Mouse (Mus musculus) heart, postnatal 0 days (tissue): ENCODE data around the gene Rsph3a.

Source experiments
- CTCF ChIP-seq: IDR thresholded peaks from 2 replicates; pipeline ENCODE4 v1.5.1; 2016; ENCODE audit warnings: antibody characterized with exemption, control low read depth, low read depth
- EP300 ChIP-seq: IDR thresholded peaks from 2 replicates; pipeline ENCODE4 v1.6.1; 2016; ENCODE audit warnings: antibody characterized with exemption, low read depth

DNA sequence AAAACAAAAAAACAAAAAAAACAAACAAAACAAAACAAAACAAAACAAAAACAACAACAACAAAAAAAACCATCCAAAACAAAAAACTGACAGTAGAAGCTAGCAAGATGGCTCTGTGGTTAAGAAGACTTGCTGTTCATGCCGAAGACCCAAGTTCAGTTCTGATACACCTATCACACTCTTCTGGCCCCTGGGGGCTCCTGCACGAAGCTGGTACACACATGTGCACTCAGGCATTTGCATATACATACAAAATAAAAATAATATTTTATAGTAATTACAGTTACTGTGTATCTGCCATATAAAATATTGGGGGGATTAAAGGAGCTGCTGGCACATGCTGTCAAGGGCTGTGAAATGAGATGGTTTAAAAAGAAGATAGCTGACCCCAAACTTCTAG, 43.9 kb upstream of the Rsph3a start:
- TF ChIP-seq CTCF (no peak), EP300 (no peak)
